Mouse (Mus musculus) lung, adult 2 months (tissue): ENCODE data around the gene Emc9. TPM values are rescaled to one million over a fixed set of nuclear protein-coding genes. Genes with fewer than 3 reads are reported as not detected.

ENCODE experiments used
- DNase-seq: peaks from one replicate; pipeline ENCODE4 v3.0.0; 2022
- H3K4me1 ChIP-seq: fragments of 200-500 bp; 2 replicates; pipeline ENCODE4 v1.6.1; 2011; ENCODE audit warnings: low read length; ENCODE audit not compliant: control insufficient read depth, insufficient read depth
- H3K4me3 ChIP-seq: fragments of 200-500 bp; replicated peaks from 2 replicates; pipeline ENCODE3; 2011; ENCODE audit warnings: low read depth, mild to moderate bottlenecking, control low read depth, low read length; ENCODE audit errors: extremely low read depth
- CTCF ChIP-seq: fragments of 200-500 bp; IDR thresholded peaks from 2 replicates; pipeline ENCODE4 v1.5.1; 2011; ENCODE audit warnings: mild to moderate bottlenecking, low read length, control low read depth; ENCODE audit not compliant: insufficient read depth
- POLR2A ChIP-seq: fragments of 200-500 bp; IDR thresholded peaks from 2 replicates; pipeline ENCODE4 v1.6.1; 2011; ENCODE audit warnings: low read depth, mild to moderate bottlenecking, control low read depth, low read length, borderline replicate concordance; ENCODE audit errors: extremely low read depth
- WGBS: fragments of 180-500 bp; shearing (Covaris S2); methylation state at CpG from one replicate; pipeline ENCODE4 v1.1.7; 2018; 5-methylcytosine and 5-hydroxymethylcytosine counted together
- polyA plus RNA-seq: library from polyadenylated mRNA; depleted of rRNA; stranded (reverse); fragments of >200 nt; gene quantifications from 2 replicates; pipeline ENCODE4 v1.2.3, GENCODE M21; 2012

Emc9 gene
- polyA plus RNA-seq, 1 experiment = 20.7 TPM

DNA sequence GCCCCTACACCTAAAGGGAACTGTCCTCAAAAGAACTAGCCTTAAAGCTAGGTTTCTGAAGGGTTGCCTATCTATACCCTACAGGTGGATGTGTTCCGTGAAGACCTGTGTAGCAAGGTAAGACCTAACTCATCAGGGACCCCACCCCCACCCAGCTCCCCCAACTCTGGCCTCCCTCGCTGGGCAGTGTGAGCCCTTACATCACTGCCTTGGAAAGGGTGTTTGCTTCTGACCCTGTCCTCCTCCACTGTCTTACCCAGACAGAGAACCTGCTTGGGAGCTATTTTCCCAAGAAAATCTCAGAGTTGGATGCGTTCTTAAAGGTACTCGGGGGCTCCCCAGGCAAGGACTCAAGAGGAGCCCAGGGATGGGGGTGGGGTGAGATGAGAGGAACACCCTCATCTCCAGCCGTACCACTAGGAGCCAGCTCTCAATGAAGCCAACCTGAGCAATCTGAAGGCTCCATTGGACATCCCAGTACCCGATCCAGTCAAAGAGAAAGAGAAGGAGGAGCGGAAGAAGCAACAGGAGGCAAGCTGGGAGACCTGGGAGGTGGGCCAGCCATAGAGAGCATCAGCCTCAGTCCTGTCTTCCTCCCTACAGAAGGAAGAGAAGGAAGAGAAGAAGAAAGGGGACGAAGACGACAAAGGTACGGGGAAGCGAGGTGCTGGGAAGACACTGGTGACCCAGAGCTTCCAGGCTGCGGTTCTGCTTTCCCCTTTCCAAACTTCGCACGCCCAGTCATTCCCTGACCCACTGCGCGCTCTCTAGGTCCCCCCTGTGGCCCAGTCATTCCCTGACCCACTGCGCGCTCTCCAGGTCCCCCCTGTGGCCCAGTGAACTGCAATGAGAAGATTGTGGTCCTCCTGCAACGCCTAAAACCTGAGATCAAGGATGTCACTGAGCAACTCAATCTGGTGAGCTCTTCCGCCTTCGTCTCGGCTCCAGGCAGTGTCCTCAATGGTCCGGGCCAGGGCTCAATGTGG lies 5.3 kb downstream of the Emc9 start:
- WGBS = 85% methylated on average over 23 of the region's 23 CpGs
- TF ChIP-seq POLR2A (no peak), CTCF (no peak)

GRCm38 (mm10) chr14:55578668-55579269 lies 6.3 kb downstream of the Emc9 start:
- 19% methylated on average over 6 of the region's 6 CpGs for WGBS
- Histone ChIP-seq H3K4me1 (peaks cover 5% of the 10 kb centered on the region), H3K4me3 (peak overlapping the region; percentile 96)
- no peak for DNase-seq
- TF ChIP-seq POLR2A (no peak), CTCF (no peak)

More for the DNA sequence above, 5.3 kb downstream of the Emc9 start:
- DNase-seq = no peak
- H3K4me1 ChIP-seq = peaks cover 9% of the 10 kb centered on the region
- no peak overlapping the region for H3K4me3 ChIP-seq

- peak; percentile 48; the same call in 1 of the 2 replicates for TF ChIP-seq POLR2A
- no peak for TF ChIP-seq CTCF
- DNase-seq = peak; percentile 79
- H3K4me3 ChIP-seq = peak within 1 kb of the TSS; percentile 96
- peaks cover 5% of the 10 kb centered on the region for H3K4me1 ChIP-seq
- under 1% methylated on average over 32 of the region's 32 CpGs for WGBS
These were observed 7.0 kb downstream of the Emc9 start, which contains the start of gene Psme1 for GRCm38 (mm10) chr14:55577871-55578667. Gene Psme1 (plus strand): TSS chr14:55578123.

GRCm38 (mm10) chr14:55576376-55576775 lies 8.7 kb downstream of the Emc9 start:
- no peak for TF ChIP-seq POLR2A
- TF ChIP-seq CTCF = no peak
- peak; percentile 56 for DNase-seq
- Histone ChIP-seq H3K4me1 (peaks cover 5% of the 10 kb centered on the region), H3K4me3 (no peak overlapping the region)
- WGBS = 59% methylated on average over 16 of the region's 16 CpGs

DNA sequence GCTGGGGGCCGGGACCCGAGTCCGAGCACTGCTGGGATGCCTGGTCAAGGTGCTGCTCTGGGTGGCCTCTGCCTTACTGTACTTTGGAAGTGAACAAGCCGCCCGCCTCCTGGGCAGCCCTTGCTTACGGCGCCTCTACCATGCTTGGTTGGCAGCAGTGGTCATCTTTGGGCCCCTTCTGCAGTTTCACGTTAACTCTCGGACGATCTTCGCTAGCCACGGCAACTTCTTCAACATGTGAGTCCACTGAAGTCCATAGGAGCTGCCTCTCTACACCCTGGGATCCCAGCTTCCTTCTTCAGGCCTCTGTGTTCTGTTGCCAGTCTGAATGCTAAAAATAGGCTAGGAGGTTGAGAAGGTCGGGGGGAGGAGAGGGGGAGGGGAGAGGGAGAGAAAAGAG lies 9.4 kb downstream of the Emc9 start:
- WGBS = 59% methylated on average over 13 of the region's 13 CpGs

DNA sequence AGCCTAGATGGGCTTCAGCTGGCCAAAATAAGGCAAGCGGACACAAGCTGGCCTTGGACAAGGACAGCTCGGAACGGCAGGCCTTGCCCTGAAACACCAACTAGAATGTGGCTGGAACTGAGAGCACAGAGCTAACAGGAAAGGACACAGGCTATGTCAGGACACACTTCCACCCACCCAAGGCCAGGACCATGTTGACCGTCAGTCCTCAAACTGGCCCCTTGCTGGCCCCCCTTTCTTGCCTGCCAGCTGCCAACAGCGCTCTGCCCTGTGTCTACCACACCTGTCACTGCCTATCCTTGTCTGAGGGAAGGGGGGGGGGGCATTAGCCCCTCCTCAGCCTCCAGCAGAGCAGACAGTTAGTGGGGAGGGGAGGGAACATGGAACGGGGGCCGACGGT lies 9.8 kb downstream of the Emc9 start, which contains the start of gene Fitm1:
Fitm1 (plus strand) TSS at position 316 of the 400 bp plus-strand sequence.
- Histone ChIP-seq H3K4me3 (no peak within 1 kb of the TSS), H3K4me1 (peaks cover 5% of the 10 kb centered on the region)
- WGBS = 60% methylated on average over 8 of the region's 8 CpGs
- DNase-seq = no peak
- TF ChIP-seq POLR2A = no peak
- TF ChIP-seq CTCF = no peak

More for the DNA sequence above, 9.4 kb downstream of the Emc9 start:
- Histone ChIP-seq H3K4me3 (no peak overlapping the region), H3K4me1 (peaks cover 5% of the 10 kb centered on the region)
- no peak for TF ChIP-seq CTCF
- no peak for DNase-seq

DNA sequence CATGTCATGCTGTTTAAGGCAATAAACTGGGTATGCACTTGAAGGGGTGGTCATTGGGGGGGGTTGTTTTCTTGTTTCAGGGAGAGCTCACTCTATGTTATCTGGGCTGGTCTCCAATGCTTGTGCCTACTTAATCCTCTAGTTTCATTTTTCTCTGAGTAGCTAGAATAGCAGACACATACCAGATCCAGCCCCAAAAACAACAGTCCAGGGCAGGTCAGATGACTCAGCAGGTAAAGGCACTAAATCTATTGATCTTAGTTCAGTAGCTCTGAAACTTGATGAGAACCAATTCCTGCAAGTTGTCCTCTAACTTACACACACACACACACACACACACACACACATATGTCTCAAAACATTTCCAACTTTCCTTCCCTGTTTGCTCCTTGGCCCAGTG lies 13.3 kb downstream of the Emc9 start:
- H3K4me1 ChIP-seq = no peaks in the 10 kb centered on the region
- no peak for DNase-seq
- no peak for TF ChIP-seq CTCF
- no peak overlapping the region for H3K4me3 ChIP-seq

- no peaks in the 10 kb centered on the region for H3K4me1 ChIP-seq
- DNase-seq = no peak
- TF ChIP-seq CTCF (no peak), POLR2A (no peak)
- no peak overlapping the region for H3K4me3 ChIP-seq
- WGBS = 72% methylated on average over 2 of the region's 2 CpGs
These were observed 14.5 kb downstream of the Emc9 start for GRCm38 (mm10) chr14:55570588-55570987.

- 82% methylated on average over 3 of the region's 3 CpGs for WGBS
- TF ChIP-seq POLR2A (no peak), CTCF (no peak)
- H3K4me3 ChIP-seq = no peak overlapping the region
- DNase-seq = no peak
- H3K4me1 ChIP-seq = no peaks in the 10 kb centered on the region
These were observed 17.6 kb downstream of the Emc9 start for GRCm38 (mm10) chr14:55567496-55567895.

DNA sequence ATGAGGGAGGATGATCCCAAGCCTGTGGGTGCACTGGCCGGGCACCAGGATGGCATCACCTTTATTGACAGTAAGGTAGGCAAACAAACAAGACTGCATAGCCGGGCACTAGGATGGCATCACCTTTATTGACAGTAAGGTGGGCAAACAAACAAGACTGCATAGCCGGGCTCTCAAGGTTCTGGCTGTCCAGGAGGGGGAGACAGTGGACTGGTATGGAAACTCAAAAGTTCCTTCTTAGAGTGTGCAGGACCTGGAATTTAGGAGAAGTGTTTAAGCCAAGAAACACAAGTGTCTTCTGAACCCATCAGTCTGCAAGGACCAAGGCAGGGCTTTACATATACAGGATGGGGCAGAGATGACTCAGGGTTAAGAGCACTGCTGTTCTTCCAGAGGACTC lies 19.4 kb downstream of the Emc9 start:
- 70% methylated on average over 3 of the region's 3 CpGs for WGBS
- no peak for TF ChIP-seq CTCF
- no peak for TF ChIP-seq POLR2A
- Histone ChIP-seq H3K4me3 (no peak overlapping the region), H3K4me1 (peaks cover 3% of the 10 kb centered on the region; the same call in 1 of the 2 replicates)
- no peak for DNase-seq
